Comparison of ENCODE assay signal across 11 mouse cellular contexts in the genomic region with DNA sequence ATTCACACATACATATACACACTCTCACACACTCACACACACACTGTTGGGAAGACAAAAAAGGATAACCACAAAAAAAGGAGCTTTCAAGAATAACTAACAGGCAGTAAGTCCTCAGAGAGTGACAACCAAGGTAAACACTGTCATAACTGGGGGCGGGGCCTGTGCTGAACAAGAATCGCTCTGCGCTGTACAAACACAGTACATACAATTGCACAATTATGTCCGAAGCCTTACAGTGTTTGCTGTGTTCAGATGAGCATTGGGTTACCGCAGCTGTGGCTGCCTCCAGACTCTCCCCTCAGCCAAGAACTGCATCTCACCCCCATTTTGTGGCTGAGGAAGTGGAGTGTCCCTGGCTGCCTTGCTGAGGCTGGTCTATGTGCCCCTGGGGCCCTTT.
DNase-seq lines count a peak whose midpoint lies in the region; ATAC-seq lines count a peak whose summit lies in the region.
"Had no signal": no experiment of that assay in that cellular context is flagged by ENCODE, and none has a peak within 500 bp of the region (broad histone marks: within the 10 kb centered on the region; RNA-seq: fewer than 3 reads in every experiment).

No protein-coding gene starts in this region.

- no peaks in the 10 kb centered on the region for H3K27me3 ChIP-seq in embryonic facial prominence, embryonic 13.5 days
- H3K27me3 ChIP-seq in liver, embryonic 15.5 days = no peaks in the 10 kb centered on the region
- H3K27me3 ChIP-seq: limb, embryonic 15.5 days had no signal

- H3K9ac ChIP-seq in embryonic facial prominence, embryonic 13.5 days = no peak overlapping the region
- no peak overlapping the region for H3K9ac ChIP-seq in liver, embryonic 15.5 days
- H3K9ac ChIP-seq: limb, embryonic 15.5 days had no signal

- DNase-seq in layer of hippocampus, adult 9-11 months = peak; percentile 52
- no peak for DNase-seq in layer of hippocampus, adult 18-20 months (ENCODE audit: low spot score in 2 of 2)
- DNase-seq in lung, postnatal 4 days = peak; percentile 33 to 56
- DNase-seq in yolk sac, embryonic 10.5 days (ENCODE audit: low spot score) = no peak
- DNase-seq in urinary bladder, postnatal 10 days (ENCODE audit: low spot score) = no peak
- DNase-seq: midbrain, embryonic 14.5 days had no signal

- WGBS in embryonic facial prominence, embryonic 13.5 days = 60% methylated on average over 5 of the region's 5 CpGs
- WGBS in liver, embryonic 15.5 days (ENCODE audit: insufficient replicate concordance) = 64% methylated on average over 5 of the region's 5 CpGs

- H3K9me3 ChIP-seq in embryonic facial prominence, embryonic 13.5 days = 0 out of 2 replicates have a peak, but pooled peaks cover 3% of the 10 kb centered on the region
- no peaks in the 10 kb centered on the region for H3K9me3 ChIP-seq in liver, embryonic 15.5 days (replicated peaks)
- H3K9me3 ChIP-seq: limb, embryonic 15.5 days had no signal

- peak overlapping the region; percentile 29; the same call in 1 of the 2 replicates for H3K27ac ChIP-seq in embryonic facial prominence, embryonic 13.5 days
- H3K27ac ChIP-seq in liver, embryonic 15.5 days (replicated peaks) = no peak overlapping the region
- H3K27ac ChIP-seq: limb, embryonic 15.5 days had no signal

- H3K4me1 ChIP-seq in embryonic facial prominence, embryonic 13.5 days = peaks cover 24% of the 10 kb centered on the region
- peaks cover 8% of the 10 kb centered on the region; the same call in 1 of the 2 replicates for H3K4me1 ChIP-seq in liver, embryonic 15.5 days (replicated peaks)

- no peaks in the 10 kb centered on the region for H3K36me3 ChIP-seq in embryonic facial prominence, embryonic 13.5 days
- H3K36me3 ChIP-seq in liver, embryonic 15.5 days (replicated peaks) = no peaks in the 10 kb centered on the region
- H3K36me3 ChIP-seq: G1E; limb, embryonic 15.5 days had no signal

- no peak overlapping the region for H3K4me2 ChIP-seq in embryonic facial prominence, embryonic 13.5 days
- no peak overlapping the region for H3K4me2 ChIP-seq in liver, embryonic 15.5 days
- H3K4me2 ChIP-seq: limb, embryonic 15.5 days had no signal

- no peak for ATAC-seq in embryonic facial prominence, embryonic 13.5 days (ENCODE audit: insufficient number of reproducible peaks, insufficient read depth, low FRiP score, low TSS enrichment, low read depth)
- ATAC-seq in liver, embryonic 15.5 days (ENCODE audit: insufficient read depth) = peak; percentile 60; the same call in 1 of the 2 replicates
- no peak for ATAC-seq in megakaryocyte progenitor cell, adult 5-6 weeks (replicated peaks; ENCODE audit: poor library complexity)

- H3K4me3 ChIP-seq in embryonic facial prominence, embryonic 13.5 days = no peak overlapping the region
- H3K4me3 ChIP-seq in liver, embryonic 15.5 days (replicated peaks) = no peak overlapping the region
- H3K4me3 ChIP-seq: limb, embryonic 15.5 days had no signal

Comparison
In these comparisons a context has a peak if more than half of its experiments do, and no peak if none do; other contexts are left out.
1. DNase-seq: peak in layer of hippocampus, adult 9-11 months (single experiment) and lung, postnatal 4 days (2 of 2); none in layer of hippocampus, adult 18-20 months (0 of 2), yolk sac, embryonic 10.5 days (single experiment) and urinary bladder, postnatal 10 days (single experiment).